Comparison of ENCODE assay signal across 9 mouse cellular contexts in genomic region chr7:141268466-141269272, GRCm38 (mm10). TPM values are rescaled to one million over a fixed set of nuclear protein-coding genes. Genes with fewer than 3 reads are reported as not detected.
A peak's percentile ranks its signal among the peaks of the same experiment; 100 is the strongest.
DNase-seq lines count a peak whose midpoint lies in the region; ATAC-seq and TF ChIP-seq lines count a peak whose summit lies in the region.
"Had no signal": no experiment of that assay in that cellular context is flagged by ENCODE, and none has a peak within 500 bp of the region (broad histone marks: within the 10 kb centered on the region; RNA-seq: fewer than 3 reads in every experiment).

No protein-coding gene starts in this region.

- no peaks in the 10 kb centered on the region for H3K9me3 ChIP-seq in heart, embryonic 14.5 days (ENCODE audit: control insufficient read depth, low read length)
- no peaks in the 10 kb centered on the region for H3K9me3 ChIP-seq in liver, postnatal 0 days (ENCODE audit: low read length)

- no peaks in the 10 kb centered on the region for H3K36me3 ChIP-seq in testis, adult 2 months (ENCODE audit: control insufficient read depth, insufficient read depth, low read length)
- peaks cover 7% of the 10 kb centered on the region for H3K36me3 ChIP-seq in heart, embryonic 14.5 days (ENCODE audit: control insufficient read depth, insufficient read depth, low read length)
- peaks cover 11% of the 10 kb centered on the region for H3K36me3 ChIP-seq in liver, postnatal 0 days (replicated peaks; ENCODE audit: insufficient read depth, low read length)
- no peaks in the 10 kb centered on the region for H3K36me3 ChIP-seq in splenic B cell, adult 2 months (ENCODE audit: control insufficient read depth, insufficient read depth, low read length, poor library complexity, severe bottlenecking)

- no peak overlapping the region for H3K9ac ChIP-seq in heart, embryonic 14.5 days (ENCODE audit: low read length)
- peak overlapping the region; percentile 34; the same call in 1 of the 2 replicates for H3K9ac ChIP-seq in liver, postnatal 0 days (replicated peaks)

- ATAC-seq in heart, embryonic 14.5 days (ENCODE audit: insufficient number of reproducible peaks, insufficient read depth, low FRiP score, low read depth) = no peak
- no peak for ATAC-seq in liver, postnatal 0 days

- peak overlapping the region; percentile 44 for H3K4me2 ChIP-seq in heart, embryonic 14.5 days (ENCODE audit: low read length)
- peak overlapping the region; percentile 63 for H3K4me2 ChIP-seq in liver, postnatal 0 days (ENCODE audit: low read depth, low read length)

- TF ChIP-seq CTCF in testis, adult 2 months (IDR thresholded peaks at IDR 0.05; ENCODE audit: control insufficient read depth, insufficient read depth, insufficient replicate concordance, low read depth, low read length) = no peak
- no peak for TF ChIP-seq CTCF in liver, postnatal 0 days (IDR thresholded peaks at IDR 0.05; ENCODE audit: low read depth)

- no peak for DNase-seq in testis, postnatal 10 days (ENCODE audit: low spot score)
- peak; percentile 39 for DNase-seq in liver, postnatal 0 days
- peak; percentile 41 for DNase-seq in splenic B cell, adult 2 months (ENCODE audit: low read depth, low spot score)
- no peak for DNase-seq in adrenal gland, adult 8-10 months
- DNase-seq in layer of hippocampus, postnatal 10 days (ENCODE audit: low spot score in 2 of 2) = no peak
- DNase-seq in left cerebral cortex, adult 8-10 months (ENCODE audit: low spot score in 2 of 2) = no peak
- DNase-seq: layer of hippocampus, adult 9-11 months had no signal

- TF ChIP-seq POLR2A in testis, adult 2 months (IDR thresholded peaks at IDR 0.05; ENCODE audit: control insufficient read depth, low read depth, low read length) = no peak

- H3K27me3 ChIP-seq in testis, adult 2 months (ENCODE audit: control insufficient read depth, insufficient read depth, low read length) = no peaks in the 10 kb centered on the region
- H3K27me3 ChIP-seq in heart, embryonic 14.5 days (ENCODE audit: control insufficient read depth, insufficient read depth, low read length) = no peaks in the 10 kb centered on the region
- peaks cover 6% of the 10 kb centered on the region; the same call in 1 of the 2 replicates for H3K27me3 ChIP-seq in liver, postnatal 0 days (ENCODE audit: insufficient read depth, low read length)
- no peaks in the 10 kb centered on the region for H3K27me3 ChIP-seq in splenic B cell, adult 2 months (ENCODE audit: control insufficient read depth, insufficient read depth, low read length, poor library complexity, severe bottlenecking)

- H3K27ac ChIP-seq in testis, adult 2 months (ENCODE audit: control insufficient read depth, insufficient read depth, low read depth, low read length) = no peak overlapping the region
- H3K27ac ChIP-seq in heart, embryonic 14.5 days (replicated peaks in 1 of 2; ENCODE audit: control insufficient read depth in 1 of 2, insufficient read depth in 1 of 2, low read depth in 2 of 2, low read length in 2 of 2) = no peak overlapping the region
- H3K27ac ChIP-seq in liver, postnatal 0 days (ENCODE audit: low read depth) = peak overlapping the region; percentile 80

- 57% methylated on average over 24 of the region's 24 CpGs for WGBS in heart, embryonic 14.5 days
- WGBS in liver, postnatal 0 days (ENCODE audit: insufficient replicate concordance) = 30% methylated on average over 24 of the region's 24 CpGs

- TF ChIP-seq EP300 in liver, postnatal 0 days (IDR thresholded peaks at IDR 0.05; ENCODE audit: low read depth) = no peak

- H3K4me3 ChIP-seq in testis, adult 2 months (ENCODE audit: control insufficient read depth, low read depth, low read length) = peak overlapping the region; percentile 65
- H3K4me3 ChIP-seq in heart, embryonic 14.5 days (ENCODE audit: control insufficient read depth in 1 of 2, insufficient read depth in 1 of 2, low read depth in 1 of 2, low read length in 2 of 2) = peak overlapping the region in 1 of 2 experiments; percentile 17; a peak in 1 of 4 replicates
- H3K4me3 ChIP-seq in liver, postnatal 0 days (ENCODE audit: low read depth, low read length) = peak overlapping the region; percentile 26

- H3K4me1 ChIP-seq in testis, adult 2 months (ENCODE audit: control insufficient read depth, insufficient read depth, low read length) = peaks cover 15% of the 10 kb centered on the region
- peaks cover 8 to 13% of the 10 kb centered on the region in 2 experiments; a peak in 2 of 4 replicates for H3K4me1 ChIP-seq in heart, embryonic 14.5 days (ENCODE audit: control insufficient read depth in 2 of 2, insufficient read depth in 2 of 2, low read length in 2 of 2)
- H3K4me1 ChIP-seq in liver, postnatal 0 days (ENCODE audit: insufficient read depth) = peaks cover 29% of the 10 kb centered on the region

RNA-seq across cellular contexts. Expression of gene Irf7, which starts 2.4 kb away (rescaled TPM):
- polyA plus RNA-seq in testis, adult 2 months (2012; rRNA removed) = 2.3 and 2.4 TPM in 2 replicates
- 2.8 and 4.7 TPM in 2 replicates for polyA plus RNA-seq in heart, embryonic 14.5 days (2014; fragmentation: Nextera tagmentation; extraction: Ambion mirVana)
- 22.9 and 25.4 TPM in 2 replicates for polyA plus RNA-seq in liver, postnatal 0 days (2015; fragmentation: Nextera tagmentation; extraction: Ambion mirVana)
- 10 to 100 TPM in 2 of 4 experiments, 1 to 10 TPM in 2; 7.0 to 10.7 (median 9.4) TPM for total RNA-seq in adrenal gland, adult 8-10 months (2022)
- total RNA-seq in layer of hippocampus, postnatal 10 days (2021) = under 1 TPM; 0.29 to 0.64 TPM
- total RNA-seq in left cerebral cortex, adult 8-10 months (2022) = 1 to 10 TPM in 3 of 4 experiments, under 1 TPM in 1; 0.65 to 2.8 (median 1.7) TPM

RNA-seq across cellular contexts. Expression of gene Cdhr5, which starts 7.9 kb away (rescaled TPM):
- polyA plus RNA-seq in testis, adult 2 months (2012; rRNA removed) = 0.76 and 0.91 TPM in 2 replicates
- not detected in 2 replicates for polyA plus RNA-seq in heart, embryonic 14.5 days (2014; fragmentation: Nextera tagmentation; extraction: Ambion mirVana)
- polyA plus RNA-seq in liver, postnatal 0 days (2015; fragmentation: Nextera tagmentation; extraction: Ambion mirVana) = 1.1 and 1.3 TPM in 2 replicates
- total RNA-seq in adrenal gland, adult 8-10 months (2022) = 1 to 10 TPM; 2.3 to 5.5 (median 3.2) TPM
- not detected for total RNA-seq in layer of hippocampus, postnatal 10 days (2021)
- not detected for total RNA-seq in left cerebral cortex, adult 8-10 months (2022)

RNA-seq across cellular contexts. Expression of gene Sct, which starts 10.3 kb away (rescaled TPM):
- 6.4 and 8.6 TPM in 2 replicates for polyA plus RNA-seq in testis, adult 2 months (2012; rRNA removed)
- 1.6 and 2.3 TPM in 2 replicates for polyA plus RNA-seq in heart, embryonic 14.5 days (2014; fragmentation: Nextera tagmentation; extraction: Ambion mirVana)
- not detected in 2 replicates for polyA plus RNA-seq in liver, postnatal 0 days (2015; fragmentation: Nextera tagmentation; extraction: Ambion mirVana)
- total RNA-seq in adrenal gland, adult 8-10 months (2022) = under 1 TPM in 1 of 4 experiments, not detected in 3; 0.67 TPM
- under 1 TPM in 1 of 2 experiments, not detected in 1; 0.76 TPM for total RNA-seq in layer of hippocampus, postnatal 10 days (2021)
- total RNA-seq in left cerebral cortex, adult 8-10 months (2022) = not detected

RNA-seq across cellular contexts. Expression of gene Drd4, which starts 23.1 kb away (rescaled TPM):
- polyA plus RNA-seq in testis, adult 2 months (2012; rRNA removed) = 11.5 and 13.0 TPM in 2 replicates
- not detected in 2 replicates for polyA plus RNA-seq in heart, embryonic 14.5 days (2014; fragmentation: Nextera tagmentation; extraction: Ambion mirVana)
- polyA plus RNA-seq in liver, postnatal 0 days (2015; fragmentation: Nextera tagmentation; extraction: Ambion mirVana) = not detected in 2 replicates
- 1 to 10 TPM in 1 of 4 experiments, under 1 TPM in 1, not detected in 2; 0.40 to 1.3 TPM for total RNA-seq in adrenal gland, adult 8-10 months (2022)
- under 1 TPM; 0.45 to 0.55 TPM for total RNA-seq in layer of hippocampus, postnatal 10 days (2021)
- total RNA-seq in left cerebral cortex, adult 8-10 months (2022) = under 1 TPM; 0.44 to 0.84 (median 0.50) TPM

RNA-seq across cellular contexts. Expression of gene Phrf1, which starts 40.1 kb away (rescaled TPM):
- polyA plus RNA-seq in testis, adult 2 months (2012; rRNA removed) = 17.6 and 19.0 TPM in 2 replicates
- 41.3 and 44.4 TPM in 2 replicates for polyA plus RNA-seq in heart, embryonic 14.5 days (2014; fragmentation: Nextera tagmentation; extraction: Ambion mirVana)
- polyA plus RNA-seq in liver, postnatal 0 days (2015; fragmentation: Nextera tagmentation; extraction: Ambion mirVana) = 10.8 and 14.3 TPM in 2 replicates
- total RNA-seq in adrenal gland, adult 8-10 months (2022) = 10 to 100 TPM; 79.8 to 92.9 (median 84.3) TPM
- total RNA-seq in layer of hippocampus, postnatal 10 days (2021) = 10 to 100 TPM; 71.6 to 72.7 TPM
- total RNA-seq in left cerebral cortex, adult 8-10 months (2022) = 10 to 100 TPM; 65.7 to 76.5 (median 68.5) TPM

Comparison
In these comparisons a context has a peak if more than half of its experiments do, and no peak if none do; other contexts are left out.
1. DNase-seq: peak in liver, postnatal 0 days (single experiment) and splenic B cell, adult 2 months (single experiment); none in testis, postnatal 10 days (single experiment), adrenal gland, adult 8-10 months (single experiment), layer of hippocampus, postnatal 10 days (0 of 2) and left cerebral cortex, adult 8-10 months (0 of 2).